In genomic region chr13:34154217-34154930, GRCm38 (mm10) we compare ENCODE assay signal across 7 mouse cellular contexts. TPM values are rescaled to one million over a fixed set of nuclear protein-coding genes. Genes with fewer than 3 reads are reported as not detected.
DNase-seq lines count a peak whose midpoint lies in the region; ATAC-seq and TF ChIP-seq lines count a peak whose summit lies in the region.

No protein-coding gene starts in this region.

- H3K27me3 ChIP-seq in cerebellum, adult 2 months (ENCODE audit: control insufficient read depth, insufficient read depth, low read length), result no peaks in the 10 kb centered on the region
- H3K27me3 ChIP-seq in forebrain, embryonic 16.5 days (replicated peaks; ENCODE audit: control insufficient read depth, insufficient read depth, low read length), result no peaks in the 10 kb centered on the region
- no peaks in the 10 kb centered on the region for H3K27me3 ChIP-seq in hindbrain, embryonic 12.5 days

- no peak overlapping the region for H3K4me3 ChIP-seq in cerebellum, adult 2 months (replicated peaks; ENCODE audit: insufficient read depth, low read depth, low read length)
- peak overlapping the region; percentile 29 for H3K4me3 ChIP-seq in forebrain, embryonic 16.5 days (replicated peaks; ENCODE audit: low read length)
- H3K4me3 ChIP-seq in hindbrain, embryonic 12.5 days, result no peak overlapping the region; the same call in 1 of the 2 replicates

- no peaks in the 10 kb centered on the region for H3K9me3 ChIP-seq in forebrain, embryonic 16.5 days (ENCODE audit: control insufficient read depth, low read length)
- no peaks in the 10 kb centered on the region for H3K9me3 ChIP-seq in hindbrain, embryonic 12.5 days (replicated peaks)

- H3K9ac ChIP-seq in forebrain, embryonic 16.5 days (replicated peaks; ENCODE audit: low read depth, low read length), result peak overlapping the region; percentile 39
- H3K9ac ChIP-seq in hindbrain, embryonic 12.5 days, result no peak overlapping the region

- TF ChIP-seq CTCF in cerebellum, adult 2 months (IDR thresholded peaks at IDR 0.05; ENCODE audit: borderline replicate concordance, insufficient read depth, low read depth, low read length), result peak; percentile 67; the same call in 1 of the 2 replicates

- whole genome bisulfite sequencing in cerebellum, adult 2 months, result 16% methylated on average over 13 of the region's 13 CpGs
- WGBS in forebrain, embryonic 16.5 days, result 32% methylated on average over 13 of the region's 13 CpGs
- 45% methylated on average over 13 of the region's 13 CpGs for WGBS in hindbrain, embryonic 12.5 days

- ATAC-seq in forebrain, embryonic 16.5 days, result peak; percentile 46
- ATAC-seq in hindbrain, embryonic 12.5 days (ENCODE audit: low FRiP score), result peak; percentile 55

- peak; percentile 94 for DNase-seq in R1 (ENCODE audit: low read depth, low spot score)
- DNase-seq in cerebellum, adult 2 months, result peak; percentile 70 to 75
- peak; percentile 69 for DNase-seq in left cerebral cortex, adult 11 months (ENCODE audit: low spot score)
- peak; percentile 83 for DNase-seq in lung, postnatal 25 days (ENCODE audit: low spot score)
- DNase-seq in right cerebral cortex, postnatal 14 days, result peak; percentile 77

- no peak for TF ChIP-seq POLR2A in cerebellum, adult 2 months (IDR thresholded peaks at IDR 0.05; ENCODE audit: borderline replicate concordance, insufficient read depth, low read length)

- H3K4me1 ChIP-seq in cerebellum, adult 2 months (ENCODE audit: control insufficient read depth, insufficient read depth, low read length), result peaks cover 28% of the 10 kb centered on the region; the same call in 1 of the 2 replicates
- H3K4me1 ChIP-seq in forebrain, embryonic 16.5 days (replicated peaks; ENCODE audit: control insufficient read depth, insufficient read depth, low read length), result peaks cover 44% of the 10 kb centered on the region
- H3K4me1 ChIP-seq in hindbrain, embryonic 12.5 days, result peaks cover 26% of the 10 kb centered on the region

- no peaks in the 10 kb centered on the region for H3K36me3 ChIP-seq in forebrain, embryonic 16.5 days (ENCODE audit: control insufficient read depth, insufficient read depth)
- no peaks in the 10 kb centered on the region for H3K36me3 ChIP-seq in hindbrain, embryonic 12.5 days

- no peak overlapping the region for H3K27ac ChIP-seq in cerebellum, adult 2 months (ENCODE audit: insufficient read depth, low read length)
- peak overlapping the region; percentile 89 for H3K27ac ChIP-seq in forebrain, embryonic 16.5 days (ENCODE audit: low read length)
- peak overlapping the region; percentile 64 for H3K27ac ChIP-seq in hindbrain, embryonic 12.5 days

- H3K4me2 ChIP-seq in forebrain, embryonic 16.5 days (ENCODE audit: low read length), result peak overlapping the region; percentile 49
- H3K4me2 ChIP-seq in hindbrain, embryonic 12.5 days (replicated peaks), result peak overlapping the region; percentile 26

RNA-seq across cellular contexts. Expression of gene Psmg4, which starts 8.4 kb away (rescaled TPM):
- 45.3 and 48.3 TPM in 2 replicates for polyA plus RNA-seq in cerebellum, adult 2 months (2012; rRNA removed)
- 82.3 and 89.0 TPM in 2 replicates for polyA plus RNA-seq in forebrain, embryonic 16.5 days (2015; fragmentation: Nextera tagmentation; extraction: Ambion mirVana)
- polyA plus RNA-seq in hindbrain, embryonic 12.5 days (2016; fragmentation: Nextera tagmentation; extraction: Ambion mirVana), result 80.5 and 93.8 TPM in 2 replicates

RNA-seq across cellular contexts. Expression of gene Tubb2b, which starts 24.1 kb away (rescaled TPM):
- 224 and 255 TPM in 2 replicates for polyA plus RNA-seq in cerebellum, adult 2 months (2012; rRNA removed)
- polyA plus RNA-seq in forebrain, embryonic 16.5 days (2015; fragmentation: Nextera tagmentation; extraction: Ambion mirVana), result 1,170 and 1,210 TPM in 2 replicates
- polyA plus RNA-seq in hindbrain, embryonic 12.5 days (2016; fragmentation: Nextera tagmentation; extraction: Ambion mirVana), result 363 and 373 TPM in 2 replicates
